8 mouse cellular contexts compared by ENCODE assay signal in genomic region chr1:171044365-171045078, GRCm38 (mm10). TPM values are rescaled to one million over a fixed set of nuclear protein-coding genes. Genes with fewer than 3 reads are reported as not detected.
A peak's percentile ranks its signal among the peaks of the same experiment; 100 is the strongest.
DNase-seq lines count a peak whose midpoint lies in the region; ATAC-seq and TF ChIP-seq lines count a peak whose summit lies in the region.

No protein-coding gene starts in this region.

- no peaks in the 10 kb centered on the region for H3K9me3 ChIP-seq in ES-Bruce4 (replicated peaks; ENCODE audit: control insufficient read depth, insufficient read depth, low read length, poor library complexity, severe bottlenecking)
- H3K9me3 ChIP-seq in forebrain, embryonic 14.5 days (replicated peaks; ENCODE audit: control insufficient read depth, low read length): no peaks in the 10 kb centered on the region
- no peaks in the 10 kb centered on the region for H3K9me3 ChIP-seq in liver, embryonic 16.5 days (replicated peaks; ENCODE audit: control insufficient read depth, low read length)
- H3K9me3 ChIP-seq in neural tube, embryonic 13.5 days: no peaks in the 10 kb centered on the region

- intact Hi-C loops in heart, postnatal 14 days (cut with DNase I): no loop called here

- peak; percentile 95 for ATAC-seq in forebrain, embryonic 14.5 days
- peak; percentile 94 for ATAC-seq in liver, embryonic 16.5 days (ENCODE audit: low read depth)
- peak; percentile 95 for ATAC-seq in neural tube, embryonic 13.5 days (ENCODE audit: low read depth)

- peak overlapping the region; percentile 86 for H3K4me3 ChIP-seq in ES-Bruce4 (ENCODE audit: low read depth, low read length)
- peak overlapping the region; percentile 64 for H3K4me3 ChIP-seq in forebrain, embryonic 14.5 days (ENCODE audit: low read depth, low read length)
- peak overlapping the region; percentile 80 for H3K4me3 ChIP-seq in liver, embryonic 16.5 days (ENCODE audit: low read depth, low read length)
- peak overlapping the region; percentile 58 for H3K4me3 ChIP-seq in neural tube, embryonic 13.5 days

- no peak for TF ChIP-seq CTCF in ES-Bruce4 (IDR thresholded peaks at IDR 0.05; ENCODE audit: low read depth, low read length)

- no peaks in the 10 kb centered on the region for H3K4me1 ChIP-seq in ES-Bruce4 (ENCODE audit: control insufficient read depth, insufficient read depth, low read length)
- H3K4me1 ChIP-seq in forebrain, embryonic 14.5 days (ENCODE audit: control insufficient read depth, insufficient read depth, low read length): no peaks in the 10 kb centered on the region
- peaks cover 5% of the 10 kb centered on the region for H3K4me1 ChIP-seq in liver, embryonic 16.5 days (ENCODE audit: control insufficient read depth, low read depth, low read length)
- 0 out of 2 replicates have a peak, but pooled peaks cover 4% of the 10 kb centered on the region for H3K4me1 ChIP-seq in neural tube, embryonic 13.5 days (replicated peaks)

- 0 out of 2 replicates have a peak, but pooled peaks have one; percentile 26 for TF ChIP-seq EP300 in ES-Bruce4 (IDR thresholded peaks at IDR 0.05; ENCODE audit: insufficient read depth, low read depth, low read length)

- no peak for TF ChIP-seq POLR2A in ES-Bruce4 (IDR thresholded peaks at IDR 0.05; ENCODE audit: insufficient read depth, low read length)

- peak overlapping the region; percentile 67; the same call in 1 of the 2 replicates for H3K9ac ChIP-seq in ES-Bruce4 (ENCODE audit: low read depth, poor library complexity, severe bottlenecking)
- peak overlapping the region; percentile 54 for H3K9ac ChIP-seq in forebrain, embryonic 14.5 days (ENCODE audit: low read length)
- H3K9ac ChIP-seq in liver, embryonic 16.5 days (ENCODE audit: low read depth, low read length): peak overlapping the region; percentile 74
- peak overlapping the region; percentile 66 for H3K9ac ChIP-seq in neural tube, embryonic 13.5 days

- peak overlapping the region; percentile 53 for H3K4me2 ChIP-seq in forebrain, embryonic 14.5 days (ENCODE audit: low read length)
- H3K4me2 ChIP-seq in liver, embryonic 16.5 days (ENCODE audit: low read depth, low read length): peak overlapping the region; percentile 83
- H3K4me2 ChIP-seq in neural tube, embryonic 13.5 days: peak overlapping the region; percentile 51

- peak; percentile 87 for DNase-seq in cerebellum, adult 11 months
- peak; percentile 96 for DNase-seq in forebrain, embryonic 14.5 days (ENCODE audit: low spot score)
- peak; percentile 89 to 91 for DNase-seq in heart, postnatal 14 days
- peak; percentile 78 for DNase-seq in large intestine, adult 2 months (ENCODE audit: low read depth, low spot score)
- DNase-seq in telencephalon, adult 2 months (ENCODE audit: low read depth, low spot score): peak; percentile 90

- under 1% methylated on average over 33 of the region's 33 CpGs for WGBS in forebrain, embryonic 14.5 days
- under 1% methylated on average over 33 of the region's 33 CpGs for WGBS in large intestine, adult 2 months
- under 1% methylated on average over 33 of the region's 33 CpGs for WGBS in liver, embryonic 16.5 days (ENCODE audit: insufficient replicate concordance)
- WGBS in neural tube, embryonic 13.5 days: under 1% methylated on average over 33 of the region's 33 CpGs

- H3K27ac ChIP-seq in ES-Bruce4 (ENCODE audit: insufficient read depth, low read length): peak overlapping the region; percentile 19; the same call in 1 of the 2 replicates
- H3K27ac ChIP-seq in forebrain, embryonic 14.5 days (ENCODE audit: low read depth, low read length): peak overlapping the region; percentile 49
- peak overlapping the region; percentile 88 for H3K27ac ChIP-seq in liver, embryonic 16.5 days (ENCODE audit: low read length)
- peak overlapping the region; percentile 84 for H3K27ac ChIP-seq in neural tube, embryonic 13.5 days (replicated peaks)

- no peaks in the 10 kb centered on the region for H3K27me3 ChIP-seq in ES-Bruce4 (ENCODE audit: control insufficient read depth, insufficient read depth, low read length, poor library complexity, severe bottlenecking)
- no peaks in the 10 kb centered on the region for H3K27me3 ChIP-seq in forebrain, embryonic 14.5 days (replicated peaks; ENCODE audit: control insufficient read depth, insufficient read depth, low read length)
- H3K27me3 ChIP-seq in liver, embryonic 16.5 days (ENCODE audit: control insufficient read depth, insufficient read depth, low read depth, low read length): no peaks in the 10 kb centered on the region
- H3K27me3 ChIP-seq in neural tube, embryonic 13.5 days: no peaks in the 10 kb centered on the region

- H3K36me3 ChIP-seq in ES-Bruce4 (ENCODE audit: control insufficient read depth, insufficient read depth, low read length, poor library complexity, severe bottlenecking): no peaks in the 10 kb centered on the region
- no peaks in the 10 kb centered on the region for H3K36me3 ChIP-seq in forebrain, embryonic 14.5 days (ENCODE audit: control insufficient read depth, insufficient read depth, low read length)
- no peaks in the 10 kb centered on the region for H3K36me3 ChIP-seq in liver, embryonic 16.5 days (ENCODE audit: control insufficient read depth, insufficient read depth)
- no peaks in the 10 kb centered on the region for H3K36me3 ChIP-seq in neural tube, embryonic 13.5 days

RNA-seq across cellular contexts. Expression of gene Fcgr3, which starts 20.2 kb away (rescaled TPM):
- polyA plus RNA-seq in ES-Bruce4 (2011; ENCODE audit: insufficient read depth, insufficient read length, low read depth, missing spikeins): 0.78 and 0.87 TPM in 2 replicates
- 8.3 and 11.5 TPM in 2 replicates for polyA plus RNA-seq in forebrain, embryonic 14.5 days (2014; fragmentation: Nextera tagmentation; extraction: Ambion mirVana)
- total RNA-seq in heart, postnatal 14 days (2021): 10 to 100 TPM; 11.8 to 11.9 TPM
- polyA plus RNA-seq in large intestine, adult 2 months (2012; rRNA removed): 11.3 and 18.0 TPM in 2 replicates
- 28.6 and 30.3 TPM in 2 replicates for polyA plus RNA-seq in liver, embryonic 16.5 days (2015; fragmentation: Nextera tagmentation; extraction: Ambion mirVana)
- polyA plus RNA-seq in neural tube, embryonic 13.5 days (2015; fragmentation: Nextera tagmentation; extraction: Ambion mirVana): 9.0 and 10.9 TPM in 2 replicates

RNA-seq across cellular contexts. Expression of gene Fcgr4, which starts 25.8 kb away (rescaled TPM):
- not detected in 2 replicates for polyA plus RNA-seq in ES-Bruce4 (2011; ENCODE audit: insufficient read depth, insufficient read length, low read depth, missing spikeins)
- polyA plus RNA-seq in forebrain, embryonic 14.5 days (2014; fragmentation: Nextera tagmentation; extraction: Ambion mirVana): 0.41 and 0.50 TPM in 2 replicates
- under 1 TPM; 0.22 to 0.29 TPM for total RNA-seq in heart, postnatal 14 days (2021)
- 8.4 and 10.1 TPM in 2 replicates for polyA plus RNA-seq in large intestine, adult 2 months (2012; rRNA removed)
- polyA plus RNA-seq in liver, embryonic 16.5 days (2015; fragmentation: Nextera tagmentation; extraction: Ambion mirVana): 4.1 and 4.3 TPM in 2 replicates
- polyA plus RNA-seq in neural tube, embryonic 13.5 days (2015; fragmentation: Nextera tagmentation; extraction: Ambion mirVana): not detected in 2 replicates

Comparison
In these comparisons a context has a peak if more than half of its experiments do, and no peak if none do; other contexts are left out.
1. Peak in every context shown above with its lines: DNase-seq, ATAC-seq, H3K4me3 ChIP-seq and H3K27ac ChIP-seq.
2. H3K27ac ChIP-seq: peak in every context shown above with its lines; median percentile 88 in liver, embryonic 16.5 days; 84 in neural tube, embryonic 13.5 days; 49 in forebrain, embryonic 14.5 days; 19 in ES-Bruce4.